Comparison of ENCODE assay signal across 21 mouse cellular contexts in the genomic region with DNA sequence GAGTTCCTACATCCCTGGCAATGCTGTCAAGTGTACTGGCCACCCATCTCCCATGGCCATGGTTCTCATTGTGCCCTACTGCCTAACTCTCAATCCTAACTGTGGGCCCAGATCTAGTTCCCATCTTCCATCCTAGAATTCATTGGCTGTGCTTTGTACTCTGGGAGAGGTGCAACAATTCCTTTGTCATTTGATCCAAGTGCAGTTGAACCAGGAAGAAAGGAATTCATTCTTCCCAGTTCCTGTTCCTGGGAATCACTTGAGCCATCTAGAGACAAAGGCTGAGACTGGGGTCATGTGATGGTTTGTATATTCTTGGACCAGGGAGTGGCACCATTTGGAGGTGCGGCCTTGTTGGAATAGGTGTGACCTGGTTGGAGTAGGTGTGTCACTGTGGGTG.
"Had no signal": no experiment of that assay in that cellular context is flagged by ENCODE, and none has a peak within 500 bp of the region (broad histone marks: within the 10 kb centered on the region; RNA-seq: fewer than 3 reads in every experiment).

No protein-coding gene starts in this region.

- H3K4me3 ChIP-seq: heart, adult 2 months; heart, embryonic 13.5 days; heart, embryonic 15.5 days; hindbrain, embryonic 13.5 days; hindbrain, embryonic 15.5 days; layer of hippocampus, adult 2 months; limb, embryonic 13.5 days; limb, embryonic 15.5 days; liver, embryonic 12.5 days had no signal

- DNase-seq: gastrocnemius, postnatal 14 days; gastrocnemius, postnatal 36 days; heart, adult 2 months; heart, postnatal 14 days; heart, postnatal 36 days; kidney, adult 18-20 months; kidney, adult 8-10 months; kidney, postnatal 10 days; kidney, postnatal 25 days; kidney, postnatal 4 days; left cerebral cortex, postnatal 4 days had no signal

- H3K9me3 ChIP-seq: heart, embryonic 13.5 days; heart, embryonic 15.5 days; hindbrain, embryonic 13.5 days; hindbrain, embryonic 15.5 days; limb, embryonic 13.5 days; limb, embryonic 15.5 days; liver, embryonic 12.5 days had no signal

- H3K36me3 ChIP-seq: heart, embryonic 13.5 days; heart, embryonic 15.5 days; hindbrain, embryonic 13.5 days; hindbrain, embryonic 15.5 days; limb, embryonic 13.5 days; limb, embryonic 15.5 days; liver, embryonic 12.5 days had no signal

- H3K27ac ChIP-seq: heart, adult 2 months; heart, embryonic 13.5 days; heart, embryonic 15.5 days; hindbrain, embryonic 13.5 days; hindbrain, embryonic 15.5 days; hindbrain, postnatal 0 days; layer of hippocampus, adult 2 months; limb, embryonic 13.5 days; limb, embryonic 15.5 days; liver, embryonic 12.5 days; liver, embryonic 14.5 days had no signal

- H3K9ac ChIP-seq: heart, embryonic 13.5 days; heart, embryonic 15.5 days; hindbrain, embryonic 13.5 days; hindbrain, embryonic 15.5 days; limb, embryonic 13.5 days; limb, embryonic 15.5 days; liver, embryonic 12.5 days; liver, embryonic 14.5 days had no signal

- H3K27me3 ChIP-seq: heart, embryonic 13.5 days; heart, embryonic 15.5 days; hindbrain, embryonic 13.5 days; hindbrain, embryonic 15.5 days; limb, embryonic 13.5 days; limb, embryonic 15.5 days; liver, embryonic 12.5 days had no signal

- H3K4me1 ChIP-seq: heart, embryonic 13.5 days; heart, embryonic 15.5 days; limb, embryonic 13.5 days; limb, embryonic 15.5 days; liver, embryonic 12.5 days had no signal
